Mouse (Mus musculus) kidney, adult 11 months (tissue): ENCODE data around the gene Rfesd.

Source experiments
- DNase-seq: peaks from one replicate; pipeline ENCODE4 v3.0.0; 2022

The Rfesd gene

GRCm38 (mm10) chr13:75976649-75977048 is 41.9 kb downstream of the Rfesd start:
- no peak for DNase-seq

- DNase-seq, result no peak
Measured at GRCm38 (mm10) chr13:75976218-75976617, 42.3 kb downstream of the Rfesd start.

- DNase-seq, result no peak
Measured at GRCm38 (mm10) chr13:75975629-75976028, 42.9 kb downstream of the Rfesd start.

GRCm38 (mm10) chr13:75974481-75974880 is 44.0 kb downstream of the Rfesd start:
- DNase-seq, result no peak

DNA sequence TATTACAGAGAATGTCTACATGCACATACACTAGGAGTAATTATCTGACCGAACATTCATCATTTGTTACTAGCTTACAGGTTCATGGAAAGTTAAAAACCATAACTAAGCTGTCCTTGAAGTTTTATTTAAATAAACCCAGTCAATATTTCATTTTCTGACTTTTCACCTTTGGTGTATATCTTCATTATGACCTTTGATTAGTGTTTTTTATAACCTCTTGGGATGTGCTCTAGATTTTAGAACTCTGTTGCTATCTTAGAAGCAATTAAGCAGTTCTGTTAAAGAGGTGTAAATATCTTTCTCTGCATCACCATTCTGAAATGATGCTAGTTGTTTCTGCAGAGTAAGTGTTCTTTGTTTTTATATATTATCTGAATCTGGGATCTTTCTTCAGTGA is 51.7 kb downstream of the Rfesd start, which contains the start of gene Spata9:
Gene Spata9 (plus strand): TSS at position 301 of the 400 bp plus-strand sequence.
- DNase-seq, result no peak

GRCm38 (mm10) chr13:75955357-75955992 is 63.0 kb downstream of the Rfesd start:
- DNase-seq, result no peak
